16 mouse cellular contexts compared by ENCODE assay signal in the genomic region with DNA sequence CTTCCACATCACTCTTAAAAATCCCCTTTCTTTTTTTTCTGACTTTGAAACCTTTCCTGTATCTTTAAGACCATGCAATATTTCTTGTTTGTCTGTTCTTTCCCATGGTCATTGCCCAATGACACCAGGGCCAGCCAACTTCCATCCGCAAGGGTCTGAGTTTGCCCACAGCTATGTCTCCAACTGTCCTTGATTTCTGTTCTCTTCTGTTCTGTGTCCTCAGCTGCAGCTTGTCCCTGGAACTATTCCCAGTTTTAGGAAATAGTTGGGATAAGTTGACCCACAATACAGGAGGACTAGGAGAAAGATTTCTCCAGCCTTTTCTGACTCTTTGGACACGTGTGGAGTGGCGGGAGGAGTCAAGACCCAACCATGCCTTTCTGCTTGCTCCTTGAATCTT. TPM values are rescaled to one million over a fixed set of nuclear protein-coding genes. Genes with fewer than 3 reads are reported as not detected.
DNase-seq lines count a peak whose midpoint lies in the region; ATAC-seq and TF ChIP-seq lines count a peak whose summit lies in the region.
"Had no signal": no experiment of that assay in that cellular context is flagged by ENCODE, and none has a peak within 500 bp of the region (broad histone marks: within the 10 kb centered on the region; RNA-seq: fewer than 3 reads in every experiment).

No protein-coding gene starts in this region.

- ATAC-seq in lung, postnatal 0 days = peak; percentile 80
- no peak for ATAC-seq in forebrain, postnatal 0 days
- ATAC-seq: activated CD4-positive, CD25-positive, alpha-beta regulatory T cell, adult 4 months; midbrain, embryonic 13.5 days had no signal

- H3K4me1 ChIP-seq in lung, postnatal 0 days (ENCODE audit: insufficient read depth, low read depth, low read length) = no peaks in the 10 kb centered on the region
- H3K4me1 ChIP-seq in forebrain, postnatal 0 days (ENCODE audit: insufficient read depth) = no peaks in the 10 kb centered on the region
- H3K4me1 ChIP-seq: kidney, embryonic 15.5 days; midbrain, embryonic 13.5 days; neural tube, embryonic 13.5 days had no signal

- no peak for TF ChIP-seq CTCF in lung, postnatal 0 days (IDR thresholded peaks at IDR 0.05)
- no peak for TF ChIP-seq CTCF in forebrain, postnatal 0 days (IDR thresholded peaks at IDR 0.05; ENCODE audit: low read depth)

- DNase-seq in cerebellum, adult 9-11 months = peak; percentile 2
- DNase-seq in cerebellum, adult 18-20 months = no peak
- DNase-seq in 3T3-L1 (ENCODE audit: low read depth, low spot score) = peak; percentile 31
- DNase-seq in fat pad, adult 2 months (ENCODE audit: extremely low read depth, low read depth, low spot score) = peak; percentile 39
- DNase-seq in lung, postnatal 0 days (ENCODE audit: low spot score) = peak; percentile 79
- DNase-seq in forebrain, postnatal 0 days = no peak
- no peak for DNase-seq in right cerebral cortex, postnatal 36 days (ENCODE audit: low spot score in 2 of 2)
- DNase-seq in spleen, postnatal 10 days (ENCODE audit: low spot score in 2 of 2) = no peak
- DNase-seq: B cell, adult 2 months; lung, embryonic 14.5 days; right cerebral cortex, postnatal 4 days had no signal

- WGBS in lung, postnatal 0 days = 58% methylated on average over 3 of the region's 3 CpGs
- WGBS in forebrain, postnatal 0 days = 90% methylated on average over 3 of the region's 3 CpGs

- H3K27ac ChIP-seq in lung, postnatal 0 days (ENCODE audit: low read length) = no peak overlapping the region
- H3K27ac ChIP-seq in forebrain, postnatal 0 days (ENCODE audit: low read depth, low read length) = no peak overlapping the region
- H3K27ac ChIP-seq: kidney, embryonic 15.5 days; midbrain, embryonic 13.5 days; neural tube, embryonic 13.5 days had no signal

- no peaks in the 10 kb centered on the region for H3K9me3 ChIP-seq in lung, postnatal 0 days (ENCODE audit: low read length)
- H3K9me3 ChIP-seq in forebrain, postnatal 0 days (ENCODE audit: low read length) = no peaks in the 10 kb centered on the region
- H3K9me3 ChIP-seq: G1E; kidney, embryonic 15.5 days; midbrain, embryonic 13.5 days; neural tube, embryonic 13.5 days had no signal

- H3K9ac ChIP-seq in lung, postnatal 0 days (replicated peaks; ENCODE audit: low read depth) = no peak overlapping the region
- H3K9ac ChIP-seq in forebrain, postnatal 0 days = no peak overlapping the region
- H3K9ac ChIP-seq: kidney, embryonic 15.5 days; lung, embryonic 14.5 days; midbrain, embryonic 13.5 days; neural tube, embryonic 13.5 days had no signal

- H3K27me3 ChIP-seq in lung, postnatal 0 days (replicated peaks; ENCODE audit: insufficient read depth, low read length) = no peaks in the 10 kb centered on the region
- no peaks in the 10 kb centered on the region for H3K27me3 ChIP-seq in forebrain, postnatal 0 days (ENCODE audit: insufficient read depth, low read length)
- H3K27me3 ChIP-seq: kidney, embryonic 15.5 days; midbrain, embryonic 13.5 days; neural tube, embryonic 13.5 days had no signal

- H3K4me3 ChIP-seq in lung, postnatal 0 days (ENCODE audit: low read depth, low read length) = no peak overlapping the region
- no peak overlapping the region for H3K4me3 ChIP-seq in forebrain, postnatal 0 days (ENCODE audit: low read depth, low read length)
- H3K4me3 ChIP-seq: kidney, embryonic 15.5 days; midbrain, embryonic 13.5 days; neural tube, embryonic 13.5 days had no signal

- no peak overlapping the region for H3K4me2 ChIP-seq in lung, postnatal 0 days (replicated peaks; ENCODE audit: low read depth, low read length)
- H3K4me2 ChIP-seq in forebrain, postnatal 0 days (ENCODE audit: low read depth) = no peak overlapping the region
- H3K4me2 ChIP-seq: kidney, embryonic 15.5 days; lung, embryonic 14.5 days; midbrain, embryonic 13.5 days; neural tube, embryonic 13.5 days had no signal

- peak; percentile 53; the same call in 1 of the 2 replicates for TF ChIP-seq EP300 in lung, postnatal 0 days (IDR thresholded peaks at IDR 0.05)

- no peaks in the 10 kb centered on the region for H3K36me3 ChIP-seq in lung, postnatal 0 days (ENCODE audit: insufficient read depth, low read length)
- H3K36me3 ChIP-seq in forebrain, postnatal 0 days (ENCODE audit: insufficient read depth) = no peaks in the 10 kb centered on the region
- H3K36me3 ChIP-seq: G1E; kidney, embryonic 15.5 days; midbrain, embryonic 13.5 days; neural tube, embryonic 13.5 days had no signal

RNA-seq across cellular contexts. Expression of a gene that starts 57.1 kb away (rescaled TPM):
- polyA plus RNA-seq in lung, postnatal 0 days (2015; fragmentation: Nextera tagmentation; extraction: Ambion mirVana) = 99.7 and 108 TPM in 2 replicates
- total RNA-seq in forebrain, postnatal 0 days (2014; rRNA removed) = 67.3 and 76.8 TPM in 2 replicates
- polyA plus RNA-seq in forebrain, postnatal 0 days (2015; fragmentation: Nextera tagmentation; extraction: Ambion mirVana) = 115 and 125 TPM in 2 replicates

Comparison
In these comparisons a context has a peak if more than half of its experiments do, and no peak if none do; other contexts are left out.
1. DNase-seq: peak in cerebellum, adult 9-11 months (single experiment), 3T3-L1 (single experiment), fat pad, adult 2 months (single experiment) and lung, postnatal 0 days (single experiment); none in cerebellum, adult 18-20 months (0 of 2), forebrain, postnatal 0 days (single experiment), right cerebral cortex, postnatal 36 days (0 of 2) and spleen, postnatal 10 days (0 of 2).